Mouse (Mus musculus) mesoderm, embryonic 11.5 days (tissue): ENCODE measurements around the gene Fbxl13.

ENCODE experiments used
- DNase-seq: peaks from one replicate; pipeline ENCODE4 v3.0.0-alpha.2; 2012; ENCODE audit warnings: low read depth, low spot score

The Fbxl13 gene

GRCm38 (mm10) chr5:21486798-21487197 is 158.6 kb downstream of the Fbxl13 start:
- DNase-seq: no peak

DNA sequence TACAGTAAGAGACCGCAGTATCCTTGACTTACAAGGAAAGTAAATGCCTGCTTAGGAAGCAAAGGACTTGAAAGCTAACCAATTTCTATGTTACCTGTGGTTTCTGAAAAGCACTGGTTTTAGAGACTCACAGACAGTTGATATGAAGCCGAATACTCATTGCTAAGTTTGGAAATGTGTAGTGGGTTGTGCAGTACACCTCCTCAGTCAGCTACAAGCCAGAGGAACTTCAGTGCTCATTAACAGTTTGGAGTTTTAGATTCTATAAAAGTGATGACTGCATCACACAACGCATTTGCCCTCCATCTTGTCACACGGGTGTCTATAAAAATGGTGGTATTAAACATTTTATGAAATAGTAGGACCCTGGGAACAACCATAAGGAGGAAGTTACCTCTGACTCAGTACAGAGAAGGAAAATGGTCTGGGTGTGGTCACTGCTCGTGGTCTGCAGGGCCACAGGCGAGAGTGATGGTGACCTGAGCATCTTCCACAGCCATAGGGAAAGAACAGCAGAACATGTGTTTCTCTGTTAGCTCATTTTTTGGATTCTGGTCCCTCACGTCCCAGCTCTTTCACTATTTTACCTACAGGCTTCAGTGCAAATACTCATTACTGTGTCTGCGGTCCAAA is 160.1 kb downstream of the Fbxl13 start:
- no peak for DNase-seq

DNA sequence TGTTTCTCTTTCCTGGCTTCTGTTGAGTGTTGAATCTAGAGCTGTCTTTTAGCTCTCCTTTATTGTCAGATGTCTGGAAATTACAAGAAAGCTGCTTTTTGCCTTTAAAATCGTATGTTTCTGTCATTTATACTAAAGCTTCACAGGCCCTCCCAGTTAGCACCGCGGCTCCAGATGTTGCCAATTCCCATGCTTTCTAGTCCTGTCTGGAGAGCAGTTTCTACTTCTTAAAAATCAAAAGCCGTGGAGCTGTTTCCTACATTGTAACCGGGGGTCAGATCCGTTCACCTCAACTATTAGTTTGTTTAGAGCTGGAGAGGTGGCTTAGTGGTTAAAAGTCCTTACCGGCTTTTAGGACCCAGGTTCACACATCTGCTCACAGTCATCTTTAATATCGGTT is 162.2 kb downstream of the Fbxl13 start:
- DNase-seq: no peak

DNA sequence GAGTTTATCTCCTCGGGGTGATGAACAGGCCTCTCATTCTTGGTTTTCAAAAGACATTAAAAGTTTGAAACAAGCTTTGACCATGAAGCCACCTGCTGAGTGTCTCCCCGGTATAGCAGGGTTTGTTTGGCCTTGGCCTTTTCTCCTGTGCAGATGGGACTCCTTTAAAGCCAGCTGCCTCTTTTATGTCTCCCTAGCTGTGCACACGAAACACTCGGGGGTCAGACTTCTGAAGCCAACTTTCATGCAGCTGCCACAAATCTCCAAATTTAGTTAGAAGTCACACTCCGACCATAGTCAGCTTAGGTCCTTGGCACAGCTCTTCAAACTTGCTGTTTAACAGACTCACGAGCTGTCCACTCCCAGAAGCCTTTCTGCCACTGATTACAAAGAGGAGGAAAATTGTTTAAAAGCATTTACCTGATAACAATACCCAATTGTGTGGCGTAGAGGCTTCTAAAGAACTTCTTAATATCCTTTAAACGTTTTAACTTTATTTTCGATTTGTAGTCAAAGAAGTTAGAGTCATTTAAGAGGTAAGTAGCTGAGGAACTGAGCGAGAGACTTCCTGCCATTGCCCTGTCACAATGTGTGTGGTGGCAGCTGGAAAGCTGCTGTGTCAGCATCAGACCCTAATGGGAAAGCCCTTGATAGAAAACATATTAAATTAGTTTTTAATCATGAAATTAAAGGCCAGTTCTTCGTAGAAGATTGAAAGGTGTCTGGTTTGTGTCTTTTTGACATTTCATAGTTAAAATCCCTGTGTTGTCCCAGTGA is 162.8 kb downstream of the Fbxl13 start:
- DNase-seq: no peak

DNA sequence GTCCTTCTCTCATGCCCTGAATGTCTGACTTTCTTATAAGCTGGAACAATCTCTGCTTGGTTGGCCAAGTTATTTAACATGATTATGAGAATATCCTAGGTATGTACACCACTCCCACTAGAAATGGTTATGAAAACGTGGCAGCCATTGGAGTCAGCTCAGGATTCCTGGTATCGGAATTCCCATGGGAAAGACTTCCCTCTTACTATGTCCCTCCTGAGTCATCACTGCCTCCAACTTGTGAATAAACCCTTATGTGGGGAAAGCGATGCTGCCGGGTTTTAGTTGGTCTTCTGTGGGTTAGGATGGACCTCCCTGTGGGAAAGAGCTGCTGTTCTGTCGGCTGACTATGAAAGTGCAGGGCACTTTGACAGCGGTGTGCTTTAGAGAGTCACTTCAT is 163.9 kb downstream of the Fbxl13 start:
- DNase-seq: no peak

DNA sequence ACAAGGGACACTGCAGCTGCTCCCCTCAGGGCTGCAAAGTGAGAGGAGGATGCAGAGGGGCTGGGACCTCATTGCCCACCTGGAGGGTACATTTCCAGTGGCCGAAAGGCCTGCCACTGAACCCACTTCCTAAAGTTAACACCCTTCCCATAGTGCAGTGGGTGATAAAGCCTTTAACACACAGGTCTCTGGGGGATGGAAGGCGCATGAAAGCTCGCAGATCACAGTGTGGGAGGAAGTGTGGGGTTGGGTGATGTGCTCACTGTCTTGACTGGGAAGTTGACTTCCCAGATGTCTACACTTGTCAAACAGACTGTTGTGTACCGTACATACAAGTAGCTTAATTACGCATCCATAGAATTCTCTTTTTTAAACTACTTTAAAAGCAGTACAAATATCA is 165.7 kb downstream of the Fbxl13 start:
- DNase-seq: no peak

GRCm38 (mm10) chr5:21478428-21478827 is 167.0 kb downstream of the Fbxl13 start:
- no peak for DNase-seq

DNA sequence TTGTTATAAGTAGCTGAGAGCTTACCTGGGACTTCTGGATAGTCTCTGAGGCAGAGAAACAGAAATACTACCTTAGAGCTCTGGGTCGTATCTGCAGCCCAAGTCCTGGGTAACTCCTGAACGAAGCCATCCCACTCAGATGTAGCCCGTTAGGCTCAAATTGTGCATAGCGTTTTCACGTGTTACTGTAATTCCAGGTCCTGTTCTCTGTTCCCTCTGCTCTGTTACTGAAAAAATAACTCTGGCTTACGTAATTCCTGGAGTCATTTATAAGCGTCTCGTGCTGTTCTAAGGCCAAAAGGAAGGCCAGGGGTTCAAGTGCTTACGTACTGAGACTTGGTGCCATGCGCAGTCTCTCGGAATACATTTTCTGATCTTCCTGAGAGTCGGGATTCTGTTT is 177.3 kb downstream of the Fbxl13 start:
- DNase-seq: no peak

DNA sequence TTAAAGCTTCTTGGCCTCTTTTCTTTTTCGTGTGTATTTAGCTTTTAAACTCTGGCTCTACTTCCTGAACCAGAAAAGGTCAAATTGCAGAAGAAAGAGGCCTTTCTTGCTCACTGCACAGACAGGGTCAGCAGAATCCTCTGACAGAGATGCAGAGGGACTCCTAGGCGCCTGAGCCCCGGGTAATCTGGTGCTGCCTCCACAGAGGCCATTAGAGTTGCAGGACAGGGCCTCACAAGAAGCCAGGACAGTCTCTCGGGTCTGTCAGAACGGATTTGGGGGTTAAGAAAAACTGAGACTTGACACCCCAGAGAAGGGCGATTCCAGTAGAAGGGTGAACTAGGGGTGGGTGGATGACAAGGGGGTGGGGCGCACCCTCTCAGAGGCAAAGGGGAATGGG is 178.0 kb downstream of the Fbxl13 start:
- no peak for DNase-seq

DNA sequence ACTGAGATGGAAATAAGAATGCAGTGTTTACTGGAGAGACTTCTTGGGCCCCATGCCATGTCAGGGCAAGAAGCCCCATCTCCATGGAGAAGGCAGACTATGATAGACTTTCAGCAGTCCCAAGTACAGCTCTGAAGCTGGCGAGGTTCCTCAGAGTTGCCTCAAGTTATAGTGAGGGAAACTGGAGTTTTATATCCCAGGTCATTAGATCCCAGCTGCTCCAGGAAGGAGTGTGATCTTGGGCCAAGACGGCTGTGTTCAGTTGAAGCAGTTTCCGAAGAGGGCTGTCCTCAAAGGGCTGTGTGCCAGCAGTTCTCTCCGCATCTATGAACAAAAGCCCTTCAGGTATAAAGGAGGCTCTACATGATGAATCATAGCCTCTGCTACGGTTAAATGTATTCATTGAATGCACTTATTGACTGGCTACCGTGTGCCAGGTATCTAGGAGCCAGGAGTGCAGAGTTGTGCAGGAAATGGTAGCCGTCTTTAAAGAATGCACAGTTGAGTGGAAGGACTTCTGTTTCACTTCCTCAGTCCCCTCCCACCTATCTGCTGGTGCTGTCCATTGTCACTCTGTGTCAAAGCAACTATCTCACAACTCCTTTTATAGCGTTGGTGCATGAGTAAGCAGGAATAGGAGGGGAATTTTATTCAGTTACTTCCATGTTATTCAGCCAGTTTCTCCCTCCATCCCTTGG is 204.5 kb downstream of the Fbxl13 start:
- no peak for DNase-seq

GRCm38 (mm10) chr5:21439446-21440110 is 205.9 kb downstream of the Fbxl13 start:
- no peak for DNase-seq

DNA sequence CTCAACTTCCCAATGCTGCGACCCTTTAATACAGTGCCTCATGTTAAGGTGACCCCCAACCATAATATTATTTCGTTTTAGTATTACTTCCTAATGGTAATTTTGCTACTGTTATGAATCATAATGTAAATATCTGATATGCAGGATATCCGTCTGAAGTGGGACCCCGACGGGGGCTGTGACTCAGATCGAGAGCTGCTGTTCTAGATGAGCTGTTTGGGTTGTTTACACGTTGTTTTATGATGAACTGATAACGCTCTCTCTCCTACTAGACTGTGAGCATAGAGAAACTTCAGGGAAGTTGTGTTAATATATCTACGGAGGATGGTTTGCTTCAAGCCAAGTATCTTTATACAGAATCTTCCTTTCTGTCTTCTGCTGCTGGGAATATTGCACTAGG is 207.0 kb downstream of the Fbxl13 start:
- no peak for DNase-seq

DNA sequence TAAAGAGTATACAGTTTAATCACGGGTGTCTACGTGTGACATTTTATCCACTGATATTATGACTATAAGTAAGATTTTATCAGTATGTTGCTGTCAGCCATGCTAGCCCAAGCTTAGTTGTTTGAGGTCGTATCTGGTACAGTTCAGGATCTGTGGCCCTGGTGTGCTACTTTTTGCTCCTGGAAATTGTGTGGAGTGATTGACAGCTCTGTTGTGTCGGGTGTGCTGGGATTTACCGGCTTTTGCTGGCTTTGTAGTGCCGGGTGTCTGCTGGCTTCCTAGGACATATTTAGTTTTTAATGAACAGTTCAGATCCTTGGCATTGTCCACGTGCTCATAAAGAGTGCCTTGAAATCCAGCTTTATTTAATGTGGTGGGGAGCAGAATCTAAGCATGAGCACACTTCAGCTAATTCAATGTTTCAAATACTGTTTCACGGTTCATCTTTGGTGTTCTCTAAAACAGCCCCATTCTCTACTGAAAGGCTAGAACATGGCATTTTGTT is 208.9 kb downstream of the Fbxl13 start:
- DNase-seq: no peak

GRCm38 (mm10) chr5:21434148-21434929 is 211.1 kb downstream of the Fbxl13 start:
- DNase-seq: peak; percentile 26
